Mouse (Mus musculus): ENCODE measurements around the gene P3h3.

- TF ChIP-seq CTCF (conservative IDR thresholded peaks at IDR 0.05; ENCODE audit: low read length) (no peak), POU5F1 (IDR thresholded peaks at IDR 0.05; ENCODE audit: borderline replicate concordance, low read length) (no peak), NANOG (IDR thresholded peaks at IDR 0.05; ENCODE audit: borderline replicate concordance, low read length) (no peak)
These were observed 27.5 kb downstream of the P3h3 start for GRCm38 (mm10) chr6:124829799-124830700.
